Mouse (Mus musculus) megakaryocyte-erythroid progenitor cell, adult 5-6 weeks (primary cell): ENCODE results near the gene Dnah12. TPM values are rescaled to one million over a fixed set of nuclear protein-coding genes. Genes with fewer than 3 reads are reported as not detected.
"Not testable (repeated sequence)": the region's sequence is repeated elsewhere in the genome, so short reads cannot be mapped to it uniquely, and the experiment has no call there.

ENCODE experiments used
- ATAC-seq: replicated peaks from 2 replicates; pipeline ENCODE4 v1.8.0; 2016; ENCODE audit warnings: mild to moderate bottlenecking, inconsistent platforms; ENCODE audit not compliant: severe bottlenecking, poor library complexity, low FRiP score, low TSS enrichment
- total RNA-seq, 2 experiments: library from RNA; stranded (forward) in 1 of 2; stranded (reverse) in 1 of 2; fragments of 200-1000, 215-1000 nt in 1 of 2; fragments of >200 nt in 1 of 2; fragmentation: Nextera tagmentation in 1 of 2; gene quantifications; 2 replicates each; pipeline ENCODE4 v1.2.3; 2014 to 2017

The Dnah12 gene
- total RNA-seq (2014; fragmentation: Nextera tagmentation) (2.7 and 3.5 TPM in 2 replicates), total RNA-seq (2017) (3.8 and 5.7 TPM in 2 replicates)

- ATAC-seq: no peak
Measured at GRCm38 (mm10) chr14:26692974-26693373, at the start of gene Dnah12. Gene Dnah12 (plus strand): TSS chr14:26693274.

DNA sequence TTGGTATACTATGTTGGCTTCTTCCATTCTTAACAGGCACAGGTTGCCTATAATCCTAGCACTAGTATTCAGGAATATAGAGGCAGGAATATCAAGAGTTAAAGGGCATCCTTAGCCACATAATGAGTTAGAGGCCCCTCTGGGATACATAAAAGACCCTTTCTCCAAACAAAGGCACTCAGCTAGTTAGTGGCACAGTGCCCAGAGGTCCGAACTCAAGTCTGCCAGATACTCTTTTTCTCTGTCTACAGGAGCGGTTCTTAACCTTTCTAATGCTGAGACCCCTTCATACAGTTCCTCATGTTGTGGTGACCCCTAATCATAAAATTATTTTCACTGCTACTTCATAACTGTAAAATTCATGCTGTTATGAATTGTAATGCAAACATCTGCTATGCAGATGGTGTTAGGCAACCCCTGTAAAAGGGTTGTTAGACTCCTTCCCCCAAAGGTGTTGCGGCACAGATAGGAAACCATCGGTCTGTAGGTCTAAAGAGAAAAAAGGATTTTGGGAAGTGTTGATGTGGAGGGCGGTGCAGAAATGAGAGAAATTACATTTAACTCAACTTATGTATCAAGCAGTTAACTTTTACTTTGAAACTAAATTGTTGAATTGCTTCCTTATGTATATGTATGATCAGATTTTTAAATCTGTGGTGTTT is 47.0 kb upstream of the Dnah12 start:
- ATAC-seq: no peak

DNA sequence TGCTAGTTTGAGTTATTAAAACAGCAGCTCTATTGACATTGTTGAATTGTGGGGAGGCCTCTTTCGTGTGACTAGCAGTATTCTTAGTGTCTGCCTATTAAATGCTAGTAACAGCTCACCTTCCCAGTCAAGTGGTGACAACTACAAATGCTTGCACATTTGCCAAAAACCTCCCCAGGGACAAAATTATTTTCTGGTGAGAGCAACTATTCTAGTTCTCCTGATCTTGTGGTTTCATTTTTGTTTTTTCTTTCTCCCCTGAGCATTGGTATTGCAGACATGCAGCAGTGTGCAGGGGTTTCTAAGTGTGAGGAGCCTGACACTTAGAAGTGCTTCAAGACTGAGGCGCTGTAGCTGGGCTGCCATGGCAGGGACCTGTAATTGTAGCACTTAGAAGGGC is 45.3 kb upstream of the Dnah12 start:
- no peak for ATAC-seq

DNA sequence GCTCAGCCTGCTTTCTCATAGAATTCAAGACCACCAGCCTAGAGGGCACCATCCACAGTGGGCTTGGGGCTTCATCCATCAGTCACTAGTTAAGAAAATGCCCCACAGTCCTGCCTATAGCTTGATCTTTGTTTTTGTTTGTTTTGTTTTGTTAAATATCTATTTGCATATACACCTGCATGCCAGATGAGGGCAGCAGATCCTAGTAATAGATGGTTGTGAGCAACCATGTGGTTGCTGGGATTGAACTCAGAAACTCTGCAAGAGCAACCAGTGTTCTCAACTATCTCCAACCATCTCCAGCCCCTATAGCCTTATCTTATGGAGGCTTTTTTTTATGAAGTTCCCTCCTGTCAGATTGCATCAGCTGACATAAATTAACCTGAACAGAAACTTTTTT is 41.2 kb upstream of the Dnah12 start:
- ATAC-seq: peak; percentile 67

- no peak for ATAC-seq
Measured at GRCm38 (mm10) chr14:26658178-26658577, 34.9 kb upstream of the Dnah12 start.

DNA sequence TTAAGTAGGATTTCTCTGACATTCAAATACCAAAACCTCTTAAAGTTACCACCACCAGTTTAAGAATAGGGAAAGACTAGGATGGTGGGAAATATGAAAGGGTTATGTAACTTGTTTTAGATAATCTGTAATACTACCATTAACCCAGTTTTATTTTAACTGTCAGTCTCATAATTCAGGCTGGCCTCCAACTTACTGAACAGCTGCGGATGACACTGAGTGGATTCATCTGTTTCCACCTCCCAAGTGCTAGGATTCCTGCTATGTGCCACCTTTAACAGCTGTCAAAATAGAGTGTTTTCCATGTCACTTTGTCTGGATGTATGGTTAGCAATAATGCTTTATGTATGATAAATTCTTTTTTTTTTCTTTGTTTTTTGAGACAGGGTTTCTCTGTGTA is 32.8 kb upstream of the Dnah12 start:
- ATAC-seq: no peak

GRCm38 (mm10) chr14:26662016-26662415 is 31.1 kb upstream of the Dnah12 start:
- no peak for ATAC-seq

DNA sequence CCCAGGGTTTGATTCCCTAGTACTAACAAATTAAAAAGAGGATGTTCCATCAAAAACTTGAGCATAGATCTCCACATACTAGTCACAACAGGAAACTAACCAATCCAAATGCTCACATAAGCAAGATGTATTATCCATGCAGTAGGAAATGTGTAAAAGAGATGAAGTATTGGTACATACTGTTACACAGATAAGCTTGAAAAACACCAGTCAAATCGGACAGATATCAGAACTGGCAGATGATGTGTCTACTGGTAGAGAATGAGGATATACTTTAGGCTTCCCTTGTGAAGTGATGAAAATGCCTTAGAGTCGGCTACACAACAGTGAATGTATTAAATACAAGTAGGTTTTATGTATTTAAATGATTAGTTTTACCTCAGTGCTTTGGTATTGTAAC is 30.6 kb upstream of the Dnah12 start:
- ATAC-seq: peak; percentile 74

DNA sequence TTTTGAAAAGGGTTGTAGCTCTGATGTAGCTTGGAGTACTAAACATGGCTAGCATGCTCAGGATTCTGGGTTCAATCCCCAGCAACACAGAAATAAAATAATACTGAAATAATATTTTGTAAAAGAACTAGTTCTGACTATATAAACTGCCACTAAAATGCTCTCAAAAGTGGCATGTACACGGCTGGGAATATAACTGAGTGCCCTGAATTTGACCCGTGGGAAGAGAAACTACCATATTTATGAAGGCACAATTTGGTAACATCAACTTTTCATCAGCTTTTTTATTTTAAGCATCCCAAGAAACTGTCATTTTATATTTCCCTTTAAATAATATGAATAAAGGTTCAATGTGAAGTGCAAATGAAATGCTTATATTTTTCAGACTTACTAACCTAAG is 29.2 kb upstream of the Dnah12 start:
- ATAC-seq: no peak

- no peak for ATAC-seq
Measured at GRCm38 (mm10) chr14:26667991-26668370, 25.1 kb upstream of the Dnah12 start.

- peak; percentile 46 for ATAC-seq
Measured at GRCm38 (mm10) chr14:26668371-26669291, 24.4 kb upstream of the Dnah12 start.

DNA sequence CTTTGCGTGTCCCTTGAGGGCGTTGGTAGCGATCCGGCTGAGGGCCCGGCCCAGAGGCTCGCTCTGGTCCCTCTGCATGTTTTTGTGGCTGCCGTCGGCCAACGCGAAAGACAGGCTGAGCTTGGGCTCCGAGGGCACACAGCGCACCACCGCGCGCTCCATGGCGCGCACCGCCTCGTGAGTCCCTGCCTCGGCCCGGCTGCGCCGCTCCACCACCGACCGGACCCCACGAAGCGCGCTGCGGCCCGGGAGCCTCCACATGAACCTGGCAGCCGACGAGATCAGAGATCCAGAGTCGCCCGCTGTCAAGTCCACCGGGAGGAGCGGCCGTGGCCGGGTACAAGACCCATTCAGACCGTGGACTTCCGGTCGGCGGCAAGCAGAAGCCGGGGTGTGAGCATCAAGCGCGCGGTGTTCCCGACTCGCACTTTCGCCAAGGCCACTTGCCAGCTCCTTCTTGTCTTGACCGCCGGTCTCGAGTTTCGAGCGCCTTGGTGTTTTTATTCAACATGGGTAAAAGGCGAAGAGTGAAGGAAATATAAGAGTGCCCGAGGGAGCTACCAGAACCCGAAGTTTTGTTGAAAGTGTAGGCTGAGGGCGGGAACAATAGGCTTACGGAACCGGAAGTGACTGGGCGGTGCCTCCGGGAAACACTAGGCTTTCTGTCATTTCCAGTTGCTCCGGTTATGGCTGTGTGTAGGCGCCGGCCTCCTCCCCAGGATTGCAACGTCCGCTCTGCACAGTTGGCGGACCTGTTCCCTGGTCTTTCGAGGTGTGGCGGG is 23.6 kb upstream of the Dnah12 start, which contains the start of gene Pde12:
TSS of gene Pde12 (minus strand) at position 592 of the 782 bp plus-strand sequence.
- peak; percentile 86 for ATAC-seq

GRCm38 (mm10) chr14:26670964-26671363 is 22.1 kb upstream of the Dnah12 start:
- no peak for ATAC-seq

DNA sequence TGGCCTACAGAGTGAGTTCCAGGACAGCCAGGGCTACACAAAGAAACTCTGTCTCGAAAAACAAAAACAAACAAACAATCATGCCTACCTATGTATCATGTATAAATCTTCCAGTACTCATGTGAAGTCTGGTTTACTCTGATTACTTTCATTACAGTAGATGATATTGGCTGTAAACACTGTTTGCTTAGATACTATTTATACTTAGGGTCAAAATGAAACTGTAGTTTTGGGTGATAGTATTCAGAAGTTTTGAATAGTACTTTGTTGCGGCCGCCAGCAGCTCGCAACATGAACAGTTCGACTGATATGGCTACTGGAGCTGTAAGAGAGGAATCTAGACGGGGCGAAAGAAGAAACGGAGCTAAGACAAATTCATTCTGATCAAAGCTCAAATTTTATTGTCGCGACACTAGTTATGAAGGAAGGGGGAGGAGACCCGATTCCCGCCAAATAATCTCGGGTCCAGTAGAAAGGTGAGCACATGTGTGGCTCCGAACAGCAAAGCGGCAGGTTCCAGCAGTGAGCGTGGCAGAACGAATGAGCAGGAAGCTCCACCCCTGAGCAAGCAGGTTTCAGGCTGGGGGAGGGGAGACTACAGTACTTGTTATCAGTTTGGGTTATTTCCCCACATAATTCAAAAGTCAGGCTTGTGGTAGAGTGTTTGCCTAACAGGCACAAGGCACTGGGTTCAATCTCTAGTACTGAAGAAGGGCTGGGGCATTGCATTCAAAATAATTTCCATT is 21.0 kb upstream of the Dnah12 start:
- ATAC-seq: not testable (repeated sequence)

DNA sequence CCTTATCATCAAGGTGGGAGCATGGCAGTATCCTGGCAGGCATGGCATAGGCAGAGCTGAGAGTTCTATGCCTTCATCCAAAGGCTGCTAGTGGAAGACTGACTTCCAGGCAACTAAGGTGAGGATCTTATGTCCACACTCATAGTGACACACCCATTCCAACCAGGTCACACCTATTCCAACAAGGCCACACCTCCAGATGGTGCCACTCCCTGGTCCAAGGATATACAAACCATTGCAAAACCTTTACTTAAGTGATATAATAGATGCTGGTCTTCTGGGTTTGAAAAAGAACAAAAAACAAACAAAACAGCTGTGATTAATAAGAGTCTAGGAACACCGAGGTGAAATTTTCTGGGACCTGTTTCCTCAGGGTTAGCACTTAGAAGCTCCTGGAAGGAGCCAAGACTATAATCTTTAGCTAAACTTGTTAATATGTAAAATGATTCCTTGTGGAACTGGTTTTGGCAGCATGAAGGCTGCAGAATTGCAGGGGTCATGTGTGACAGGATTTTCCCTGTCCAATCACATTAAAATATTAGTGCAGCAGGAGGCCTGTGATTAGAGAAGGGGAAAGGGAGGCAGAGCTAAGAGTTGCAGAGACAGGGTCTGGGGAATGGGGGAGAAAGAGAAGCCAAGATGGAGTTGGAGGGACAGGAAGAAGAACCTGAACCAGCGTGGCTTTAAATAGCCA is 18.5 kb upstream of the Dnah12 start:
- ATAC-seq: not testable (repeated sequence)

DNA sequence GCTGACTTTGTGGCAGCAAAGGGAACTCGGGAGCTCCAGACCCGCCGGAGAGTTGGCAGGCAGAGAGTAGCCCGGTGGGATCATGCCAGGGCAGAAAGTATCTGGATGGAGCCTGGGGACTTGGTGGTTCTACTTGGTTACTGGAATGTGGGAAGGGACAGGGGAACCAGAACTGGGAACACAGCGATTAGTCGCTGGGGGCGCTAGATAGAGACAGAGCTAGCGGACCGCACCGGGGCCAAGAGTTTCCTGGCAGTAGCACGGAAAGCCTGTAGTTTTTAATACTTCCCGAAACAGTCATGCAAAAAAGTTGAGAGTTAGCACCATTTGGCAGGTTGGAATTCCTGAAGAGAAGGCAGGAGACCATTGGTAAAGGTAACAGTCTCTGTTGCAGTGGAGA is 17.7 kb upstream of the Dnah12 start:
- peak; percentile 79 for ATAC-seq

- ATAC-seq: peak; percentile 89
Measured at GRCm38 (mm10) chr14:26675791-26676190, 17.3 kb upstream of the Dnah12 start.

DNA sequence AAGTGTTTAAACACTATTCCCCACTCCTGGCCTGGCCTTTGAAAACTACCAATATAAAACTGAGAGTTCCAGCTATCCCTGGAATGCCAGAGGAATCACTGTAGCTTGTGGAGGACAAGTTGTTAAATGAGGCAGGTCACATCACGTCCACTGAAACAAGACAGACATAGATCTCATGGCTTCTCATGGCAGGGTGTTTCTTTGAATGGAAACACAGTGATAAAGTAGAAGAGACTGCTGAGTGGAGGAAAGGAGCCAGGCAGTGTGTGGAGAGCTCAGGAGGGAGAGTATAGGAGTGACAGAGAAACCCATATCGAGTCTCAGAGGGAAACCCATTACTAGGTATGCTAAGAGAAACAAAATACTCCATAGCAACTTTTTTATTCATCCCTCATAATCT is 2.3 kb upstream of the Dnah12 start:
- no peak for ATAC-seq

GRCm38 (mm10) chr14:26691363-26691762 is 1.7 kb upstream of the Dnah12 start:
- no peak for ATAC-seq
